Mouse (Mus musculus): ENCODE measurements around the gene Krt33a. TPM values are rescaled to one million over a fixed set of nuclear protein-coding genes. Genes with fewer than 3 reads are reported as not detected.

The Krt33a gene
- polyA plus RNA-seq, 1 experiment from 2014 or later, result not detected

GRCm38 (mm10) chr11:100029768-100030167 is 13.8 kb upstream of the Krt33a start, which contains the start of gene Krt33b:
Gene Krt33b, minus strand, starts transcription at chr11:100029868.
- Histone ChIP-seq H3K36me3 (ENCODE audit: insufficient read depth) (no peaks in the 10 kb centered on the region), H3K27ac (ENCODE audit: low read depth) (no peak within 1 kb of the TSS), H3K27me3 (ENCODE audit: insufficient read depth, low read length) (no peaks in the 10 kb centered on the region), H3K9ac (no peak within 1 kb of the TSS), H3K4me1 (ENCODE audit: insufficient read depth) (no peaks in the 10 kb centered on the region), H3K4me3 (ENCODE audit: low read depth, low read length) (no peak within 1 kb of the TSS), H3K4me2 (no peak within 1 kb of the TSS), H3K9me3 (ENCODE audit: low read depth, low read length) (no peaks in the 10 kb centered on the region)
- ATAC-seq (ENCODE audit: insufficient read depth), result no peak
- TF ChIP-seq CTCF (IDR thresholded peaks at IDR 0.05; ENCODE audit: low read depth), result no peak
- WGBS, result 83% methylated on average over 6 of the region's 6 CpGs
- no peak for DNase-seq

- no peak overlapping the region for H3K9ac ChIP-seq
- 62% methylated on average over 5 of the region's 5 CpGs for WGBS
- no peak for ATAC-seq (ENCODE audit: insufficient read depth)
These were observed 5.4 kb upstream of the Krt33a start for GRCm38 (mm10) chr11:100021438-100021837.

GRCm38 (mm10) chr11:100019466-100019865 is 3.5 kb upstream of the Krt33a start:
- DNase-seq (no peak), ATAC-seq (ENCODE audit: insufficient read depth) (no peak)
- Histone ChIP-seq H3K9me3 (ENCODE audit: low read depth, low read length) (no peaks in the 10 kb centered on the region), H3K9ac (no peak overlapping the region), H3K4me1 (ENCODE audit: insufficient read depth) (no peaks in the 10 kb centered on the region), H3K27ac (ENCODE audit: low read depth) (no peak overlapping the region), H3K4me2 (no peak overlapping the region), H3K27me3 (ENCODE audit: insufficient read depth, low read length) (no peaks in the 10 kb centered on the region), H3K36me3 (ENCODE audit: insufficient read depth) (no peaks in the 10 kb centered on the region), H3K4me3 (ENCODE audit: low read depth, low read length) (no peak overlapping the region)
- no peak for TF ChIP-seq CTCF (IDR thresholded peaks at IDR 0.05; ENCODE audit: low read depth)
- 76% methylated on average over 1 of the region's 1 CpGs for WGBS

More at GRCm38 (mm10) chr11:100021438-100021837, 5.4 kb upstream of the Krt33a start:
- TF ChIP-seq CTCF (IDR thresholded peaks at IDR 0.05; ENCODE audit: low read depth), result no peak
- H3K36me3 ChIP-seq (ENCODE audit: insufficient read depth), result no peaks in the 10 kb centered on the region
- DNase-seq, result no peak
- no peak overlapping the region for H3K27ac ChIP-seq (ENCODE audit: low read depth)
- H3K4me1 ChIP-seq (ENCODE audit: insufficient read depth), result no peaks in the 10 kb centered on the region
- H3K9me3 ChIP-seq (ENCODE audit: low read depth, low read length), result no peaks in the 10 kb centered on the region
- H3K4me3 ChIP-seq (ENCODE audit: low read depth, low read length), result no peak overlapping the region
- no peak overlapping the region for H3K4me2 ChIP-seq
- no peaks in the 10 kb centered on the region for H3K27me3 ChIP-seq (ENCODE audit: insufficient read depth, low read length)

- no peak overlapping the region for H3K4me2 ChIP-seq
- H3K9ac ChIP-seq, result no peak overlapping the region
- ATAC-seq (ENCODE audit: insufficient read depth), result no peak
- H3K4me1 ChIP-seq (ENCODE audit: insufficient read depth), result no peaks in the 10 kb centered on the region
- 43% methylated on average over 4 of the region's 4 CpGs for WGBS
- no peaks in the 10 kb centered on the region for H3K36me3 ChIP-seq (ENCODE audit: insufficient read depth)
- H3K27ac ChIP-seq (ENCODE audit: low read depth), result no peak overlapping the region
- H3K9me3 ChIP-seq (ENCODE audit: low read depth, low read length), result no peaks in the 10 kb centered on the region
- no peaks in the 10 kb centered on the region for H3K27me3 ChIP-seq (ENCODE audit: insufficient read depth, low read length)
- no peak overlapping the region for H3K4me3 ChIP-seq (ENCODE audit: low read depth, low read length)
- TF ChIP-seq CTCF (IDR thresholded peaks at IDR 0.05; ENCODE audit: low read depth), result no peak
- peak; percentile 70 for DNase-seq
These were observed 2.3 kb downstream of the Krt33a start for GRCm38 (mm10) chr11:100013691-100014171.

GRCm38 (mm10) chr11:100010682-100011081 is 5.3 kb downstream of the Krt33a start:
- Histone ChIP-seq H3K9ac (no peak overlapping the region), H3K27ac (ENCODE audit: low read depth) (no peak overlapping the region), H3K4me3 (ENCODE audit: low read depth, low read length) (no peak overlapping the region), H3K4me1 (ENCODE audit: insufficient read depth) (no peaks in the 10 kb centered on the region), H3K36me3 (ENCODE audit: insufficient read depth) (no peaks in the 10 kb centered on the region), H3K4me2 (no peak overlapping the region), H3K9me3 (ENCODE audit: low read depth, low read length) (no peaks in the 10 kb centered on the region), H3K27me3 (ENCODE audit: insufficient read depth, low read length) (no peaks in the 10 kb centered on the region)
- no peak for ATAC-seq (ENCODE audit: insufficient read depth)
- no peak for DNase-seq
- WGBS, result 72% methylated on average over 5 of the region's 5 CpGs
- no peak for TF ChIP-seq CTCF (IDR thresholded peaks at IDR 0.05; ENCODE audit: low read depth)

- Histone ChIP-seq H3K9ac (no peak overlapping the region), H3K27me3 (ENCODE audit: insufficient read depth, low read length) (no peaks in the 10 kb centered on the region), H3K36me3 (ENCODE audit: insufficient read depth) (no peaks in the 10 kb centered on the region), H3K4me2 (no peak overlapping the region), H3K4me3 (ENCODE audit: low read depth, low read length) (no peak overlapping the region), H3K9me3 (ENCODE audit: low read depth, low read length) (no peaks in the 10 kb centered on the region), H3K27ac (ENCODE audit: low read depth) (no peak overlapping the region), H3K4me1 (ENCODE audit: insufficient read depth) (no peaks in the 10 kb centered on the region)
- no peak for ATAC-seq (ENCODE audit: insufficient read depth)
- 81% methylated on average over 5 of the region's 5 CpGs for WGBS
- no peak for DNase-seq
- TF ChIP-seq CTCF (IDR thresholded peaks at IDR 0.05; ENCODE audit: low read depth), result no peak
These were observed 7.7 kb downstream of the Krt33a start for GRCm38 (mm10) chr11:100008336-100008735.

- ATAC-seq (ENCODE audit: insufficient read depth) (no peak), DNase-seq (no peak)
- H3K4me2 ChIP-seq, result no peak overlapping the region
- no peaks in the 10 kb centered on the region for H3K9me3 ChIP-seq (ENCODE audit: low read depth, low read length)
- H3K36me3 ChIP-seq (ENCODE audit: insufficient read depth), result no peaks in the 10 kb centered on the region
- H3K9ac ChIP-seq, result no peak overlapping the region
- 54% methylated on average over 3 of the region's 3 CpGs for WGBS
- H3K27ac ChIP-seq (ENCODE audit: low read depth), result no peak overlapping the region
- H3K27me3 ChIP-seq (ENCODE audit: insufficient read depth, low read length), result no peaks in the 10 kb centered on the region
- no peaks in the 10 kb centered on the region for H3K4me1 ChIP-seq (ENCODE audit: insufficient read depth)
- H3K4me3 ChIP-seq (ENCODE audit: low read depth, low read length), result no peak overlapping the region
- peak; percentile 56 for TF ChIP-seq CTCF (IDR thresholded peaks at IDR 0.05; ENCODE audit: low read depth)
These were observed 9.4 kb downstream of the Krt33a start for GRCm38 (mm10) chr11:100006624-100007023.

Data from lung, embryonic 14.5 days (tissue).